Mouse (Mus musculus) heart, embryonic 16.5 days (tissue): ENCODE data around the gene Slc35e2. TPM values are rescaled to one million over a fixed set of nuclear protein-coding genes. Genes with fewer than 3 reads are reported as not detected.

Experiments
- ATAC-seq: fragments of 200-750 bp; cut with Nextera tagmentation; replicated peaks from 2 replicates; pipeline ENCODE4 v1.8.0; 2017; ENCODE audit warnings: moderate number of reproducible peaks; ENCODE audit not compliant: insufficient read depth, low FRiP score; ENCODE audit errors: extremely low read depth
- H3K27ac ChIP-seq: fragments of 300-500 bp; sonication (generic); 2 replicates; pipeline ENCODE4 v1.5.1; 2014; ENCODE audit warnings: mild to moderate bottlenecking, low read length, control low read depth, moderate library complexity
- H3K27me3 ChIP-seq: fragments of 300-500 bp; sonication (generic); 2 replicates; pipeline ENCODE4 v1.6.1; 2014; ENCODE audit warnings: low read length, mixed read lengths; ENCODE audit not compliant: control insufficient read depth, insufficient read depth
- H3K36me3 ChIP-seq: fragments of 300-500 bp; sonication (generic); 2 replicates; pipeline ENCODE4 v1.6.1; 2014; ENCODE audit not compliant: control insufficient read depth, insufficient read depth
- H3K4me1 ChIP-seq: fragments of 300-500 bp; sonication (generic); 2 replicates; pipeline ENCODE4 v1.6.1; 2014; ENCODE audit warnings: low read length, mixed read lengths; ENCODE audit not compliant: control insufficient read depth, insufficient read depth
- H3K4me2 ChIP-seq: fragments of 300-500 bp; sonication (generic); 2 replicates; pipeline ENCODE4 v1.6.1; 2014; ENCODE audit warnings: low read depth, mild to moderate bottlenecking, control low read depth, low read length
- H3K4me3 ChIP-seq: fragments of 300-500 bp; sonication (generic); 2 replicates; pipeline ENCODE4 v1.5.1; 2014; ENCODE audit warnings: mild to moderate bottlenecking, control low read depth, low read length
- H3K9ac ChIP-seq: fragments of 300-500 bp; sonication (generic); 2 replicates; pipeline ENCODE4 v1.6.1; 2014; ENCODE audit warnings: low read length, control low read depth
- H3K9me3 ChIP-seq: fragments of 300-500 bp; sonication (generic); replicated peaks from 2 replicates; pipeline ENCODE4 v1.6.1; 2016; ENCODE audit warnings: low read length; ENCODE audit not compliant: control insufficient read depth
- WGBS: fragments of 180-500 bp; shearing (Covaris S2); extraction: QIAGEN DNeasy Blood & Tissue Kit; methylation state at CpG from one replicate; pipeline ENCODE4 v1.1.7; 2014; 5-methylcytosine and 5-hydroxymethylcytosine counted together
- polyA plus RNA-seq: library from polyadenylated mRNA; unstranded; fragments of >200 nt; fragmentation: Nextera tagmentation; extraction: Ambion mirVana; gene quantifications from 2 replicates; pipeline ENCODE4 v1.2.1, GENCODE M21; 2015

Gene Slc35e2
- polyA plus RNA-seq, 1 experiment from 2014 or later: 5.7 TPM

GRCm38 (mm10) chr4:155573155-155573554 is 28.1 kb upstream of the Slc35e2 start:
- no peaks in the 10 kb centered on the region for H3K27me3 ChIP-seq
- no peak overlapping the region for H3K4me2 ChIP-seq
- peaks cover 9% of the 10 kb centered on the region for H3K4me1 ChIP-seq
- no peak overlapping the region for H3K4me3 ChIP-seq
- H3K36me3 ChIP-seq: peaks cover 4% of the 10 kb centered on the region; the same call in 1 of the 2 replicates
- ATAC-seq: no peak
- H3K9ac ChIP-seq: no peak overlapping the region
- H3K27ac ChIP-seq: no peak overlapping the region
- no peaks in the 10 kb centered on the region for H3K9me3 ChIP-seq
- 93% methylated on average over 2 of the region's 2 CpGs for WGBS

GRCm38 (mm10) chr4:155573876-155574275 is 27.3 kb upstream of the Slc35e2 start:
- Histone ChIP-seq H3K9me3 (no peaks in the 10 kb centered on the region), H3K27ac (no peak overlapping the region), H3K4me2 (no peak overlapping the region), H3K4me1 (peaks cover 5% of the 10 kb centered on the region), H3K27me3 (no peaks in the 10 kb centered on the region), H3K9ac (no peak overlapping the region), H3K36me3 (peaks cover 4% of the 10 kb centered on the region; the same call in 1 of the 2 replicates), H3K4me3 (no peak overlapping the region)
- WGBS: 88% methylated on average over 9 of the region's 9 CpGs
- ATAC-seq: no peak

DNA sequence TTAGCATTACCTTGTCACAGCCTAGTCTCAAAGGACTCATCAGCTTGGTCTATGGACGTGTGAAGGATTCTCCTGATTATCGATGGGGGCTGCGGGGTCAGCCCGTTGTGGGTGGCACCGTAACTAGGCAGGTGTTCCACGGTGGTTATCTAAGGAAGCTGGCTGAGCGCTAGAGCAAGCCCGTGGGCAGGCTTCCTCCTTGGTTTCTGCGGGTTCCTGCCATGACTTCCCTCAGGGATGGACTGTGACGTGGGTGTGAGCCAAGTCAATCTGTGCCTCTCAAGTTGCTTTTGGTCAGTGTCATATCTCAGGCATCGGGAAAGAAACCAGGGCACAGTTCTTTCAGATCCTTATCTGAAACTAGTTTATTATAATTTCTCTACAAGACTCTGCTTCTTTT is 26.3 kb upstream of the Slc35e2 start:
- no peaks in the 10 kb centered on the region for H3K9me3 ChIP-seq
- no peaks in the 10 kb centered on the region for H3K27me3 ChIP-seq
- no peak for ATAC-seq
- H3K27ac ChIP-seq: no peak overlapping the region
- peaks cover 5% of the 10 kb centered on the region; the same call in 1 of the 2 replicates for H3K4me1 ChIP-seq
- H3K4me2 ChIP-seq: no peak overlapping the region
- WGBS: 71% methylated on average over 11 of the region's 11 CpGs
- no peak overlapping the region for H3K9ac ChIP-seq
- H3K36me3 ChIP-seq: peaks cover 7% of the 10 kb centered on the region; the same call in 1 of the 2 replicates
- no peak overlapping the region for H3K4me3 ChIP-seq

DNA sequence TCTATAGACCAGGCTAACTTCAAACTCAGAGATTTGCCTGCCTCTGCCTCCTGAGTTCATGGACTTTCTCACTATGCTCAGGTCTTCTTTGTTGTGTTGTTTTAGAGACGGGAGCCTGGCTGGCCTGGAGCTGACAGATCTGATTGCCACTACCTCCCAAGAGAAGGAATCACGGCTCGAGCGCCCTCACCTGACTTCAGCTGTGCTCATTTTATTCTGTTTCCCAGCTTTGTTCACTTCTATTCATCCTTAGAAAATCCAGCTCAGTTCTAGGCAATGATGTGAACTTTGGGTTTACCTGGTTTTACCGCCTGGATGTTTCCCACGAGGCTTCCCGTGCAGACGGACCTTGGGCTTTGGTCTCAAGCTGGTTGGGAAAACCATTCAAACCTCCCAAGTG is 25.7 kb upstream of the Slc35e2 start:
- WGBS: 85% methylated on average over 8 of the region's 8 CpGs
- no peaks in the 10 kb centered on the region for H3K9me3 ChIP-seq
- no peak overlapping the region for H3K4me2 ChIP-seq
- H3K4me3 ChIP-seq: no peak overlapping the region
- peaks cover 5% of the 10 kb centered on the region; the same call in 1 of the 2 replicates for H3K4me1 ChIP-seq
- peaks cover 7% of the 10 kb centered on the region; the same call in 1 of the 2 replicates for H3K36me3 ChIP-seq
- no peaks in the 10 kb centered on the region for H3K27me3 ChIP-seq
- no peak overlapping the region for H3K9ac ChIP-seq
- ATAC-seq: no peak
- no peak overlapping the region for H3K27ac ChIP-seq

- H3K4me2 ChIP-seq: no peak overlapping the region
- no peak overlapping the region for H3K9ac ChIP-seq
- ATAC-seq: no peak
- H3K4me3 ChIP-seq: no peak overlapping the region
- H3K9me3 ChIP-seq: no peaks in the 10 kb centered on the region
- H3K27ac ChIP-seq: no peak overlapping the region
- H3K4me1 ChIP-seq: peaks cover 5% of the 10 kb centered on the region; the same call in 1 of the 2 replicates
- no peaks in the 10 kb centered on the region for H3K27me3 ChIP-seq
- WGBS: 84% methylated on average over 9 of the region's 9 CpGs
- H3K36me3 ChIP-seq: peaks cover 7% of the 10 kb centered on the region; the same call in 1 of the 2 replicates
These were observed 24.1 kb upstream of the Slc35e2 start for GRCm38 (mm10) chr4:155577132-155577531.

GRCm38 (mm10) chr4:155577741-155578140 is 23.5 kb upstream of the Slc35e2 start:
- Histone ChIP-seq H3K4me2 (no peak overlapping the region), H3K27ac (no peak overlapping the region), H3K9me3 (no peaks in the 10 kb centered on the region), H3K4me3 (no peak overlapping the region), H3K27me3 (no peaks in the 10 kb centered on the region), H3K9ac (no peak overlapping the region), H3K36me3 (peaks cover 7% of the 10 kb centered on the region; the same call in 1 of the 2 replicates), H3K4me1 (peaks cover 5% of the 10 kb centered on the region; the same call in 1 of the 2 replicates)
- ATAC-seq: no peak
- WGBS: 86% methylated on average over 5 of the region's 5 CpGs

- WGBS: 82% methylated on average over 7 of the region's 7 CpGs
- peaks cover 7% of the 10 kb centered on the region; the same call in 1 of the 2 replicates for H3K36me3 ChIP-seq
These were observed 22.7 kb upstream of the Slc35e2 start for GRCm38 (mm10) chr4:155578336-155579125.

GRCm38 (mm10) chr4:155580420-155580819 is 20.8 kb upstream of the Slc35e2 start:
- ATAC-seq: no peak

More at GRCm38 (mm10) chr4:155578336-155579125, 22.7 kb upstream of the Slc35e2 start:
- H3K27me3 ChIP-seq: no peaks in the 10 kb centered on the region
- H3K9me3 ChIP-seq: no peaks in the 10 kb centered on the region
- H3K27ac ChIP-seq: no peak overlapping the region
- H3K4me1 ChIP-seq: peaks cover 5% of the 10 kb centered on the region; the same call in 1 of the 2 replicates
- no peak for ATAC-seq
- no peak overlapping the region for H3K9ac ChIP-seq
- H3K4me3 ChIP-seq: no peak overlapping the region
- no peak overlapping the region for H3K4me2 ChIP-seq

GRCm38 (mm10) chr4:155582279-155582905 is 18.8 kb upstream of the Slc35e2 start:
- ATAC-seq: no peak
- Histone ChIP-seq H3K27ac (no peak overlapping the region), H3K9ac (no peak overlapping the region), H3K9me3 (no peaks in the 10 kb centered on the region), H3K4me3 (no peak overlapping the region), H3K4me2 (no peak overlapping the region), H3K4me1 (no peaks in the 10 kb centered on the region), H3K36me3 (peaks cover 32% of the 10 kb centered on the region), H3K27me3 (no peaks in the 10 kb centered on the region)
- 88% methylated on average over 6 of the region's 6 CpGs for WGBS

More at GRCm38 (mm10) chr4:155580420-155580819, 20.8 kb upstream of the Slc35e2 start:
- H3K27me3 ChIP-seq: no peaks in the 10 kb centered on the region
- no peak overlapping the region for H3K27ac ChIP-seq
- no peak overlapping the region for H3K9ac ChIP-seq
- H3K4me3 ChIP-seq: no peak overlapping the region
- no peak overlapping the region for H3K4me2 ChIP-seq
- H3K4me1 ChIP-seq: no peaks in the 10 kb centered on the region
- H3K9me3 ChIP-seq: no peaks in the 10 kb centered on the region
- H3K36me3 ChIP-seq: peaks cover 21% of the 10 kb centered on the region
- WGBS: 23% methylated on average over 1 of the region's 1 CpGs
